Mouse (Mus musculus) v-Abl transformed pro-B cells (cell line): Measurements from ENCODE around the gene Mrps15.

ENCODE experiments used
- in situ Hi-C, 2 experiments: fragments of 400-800 bp; cut with MboI; formaldehyde crosslinking; loops; one replicate each; pipeline ENCODE4 v1.15.1; 2025; ENCODE audit not compliant: unreplicated experiment in 2 of 2

Mrps15 gene

GRCm38 (mm10) chr4:126068842-126069241, 22.1 kb downstream of the Mrps15 start:
- in situ Hi-C loops = no loop called here

GRCm38 (mm10) chr4:126077833-126078232, 31.1 kb downstream of the Mrps15 start:
- in situ Hi-C loops = loop anchor here in 1 of 2 experiments (25.0 kb wide), 1 partner anchor 184 kb away; the partner anchor contains the start of genes Map7d1 and Trappc3

GRCm38 (mm10) chr4:126079266-126079665, 32.5 kb downstream of the Mrps15 start:
- in situ Hi-C loops = loop anchor here in 1 of 2 experiments (25.0 kb wide), 1 partner anchor 183 kb away; the partner anchor contains the start of genes Map7d1 and Trappc3

- in situ Hi-C loops = loop anchor here (10.0 to 25.0 kb wide), 2 partner anchors 73 to 181 kb away; partner anchors contain the start of genes Map7d1 (in 1 of the 2) and Trappc3 (in 1 of the 2)
Measured at GRCm38 (mm10) chr4:126081601-126082000, 34.9 kb downstream of the Mrps15 start.

GRCm38 (mm10) chr4:126083021-126083420, 36.3 kb downstream of the Mrps15 start:
- in situ Hi-C loops = loop anchor here (10.0 to 25.0 kb wide), 2 partner anchors 72 to 179 kb away; partner anchors contain the start of genes Map7d1 (in 1 of the 2) and Trappc3 (in 1 of the 2)

GRCm38 (mm10) chr4:126084382-126084781, 37.7 kb downstream of the Mrps15 start:
- in situ Hi-C loops = loop anchor here (10.0 to 25.0 kb wide), 2 partner anchors 70 to 178 kb away; partner anchors contain the start of genes Map7d1 (in 1 of the 2) and Trappc3 (in 1 of the 2)

GRCm38 (mm10) chr4:126085996-126086576, 39.4 kb downstream of the Mrps15 start:
- in situ Hi-C loops = loop anchor here (5.0 to 25.0 kb wide), 5 partner anchors 41 to 221 kb away; partner anchors contain the start of genes Map7d1 (in 1 of the 2) and Trappc3 (in 1 of the 2)

GRCm38 (mm10) chr4:126090101-126090847, 43.5 kb downstream of the Mrps15 start:
- in situ Hi-C loops = loop anchor here in 1 of 2 experiments (25.0 kb wide), 1 partner anchor 172 kb away; the partner anchor contains the start of genes Map7d1 and Trappc3

- in situ Hi-C loops = loop anchor here in 1 of 2 experiments (25.0 kb wide), 1 partner anchor 172 kb away; the partner anchor contains the start of genes Map7d1 and Trappc3
Measured at GRCm38 (mm10) chr4:126090848-126091124, 44.1 kb downstream of the Mrps15 start.

GRCm38 (mm10) chr4:126091873-126092272, 45.1 kb downstream of the Mrps15 start:
- in situ Hi-C loops = loop anchor here in 1 of 2 experiments (25.0 kb wide), 1 partner anchor 170 kb away; the partner anchor contains the start of genes Map7d1 and Trappc3

- in situ Hi-C loops = loop anchor here in 1 of 2 experiments (25.0 kb wide), 1 partner anchor 166 kb away; the partner anchor contains the start of genes Map7d1 and Trappc3
Measured at GRCm38 (mm10) chr4:126095622-126096430, 49.1 kb downstream of the Mrps15 start.

- in situ Hi-C loops = loop anchor here in 1 of 2 experiments (25.0 kb wide), 1 partner anchor 166 kb away; the partner anchor contains the start of genes Map7d1 and Trappc3
Measured at GRCm38 (mm10) chr4:126096464-126097111, 49.9 kb downstream of the Mrps15 start, which contains the start of gene Lsm10. Gene Lsm10 (plus strand): TSS chr4:126096623.

- in situ Hi-C loops = loop anchor here in 1 of 2 experiments (25.0 kb wide), 1 partner anchor 165 kb away; the partner anchor contains the start of genes Map7d1 and Trappc3
Measured at GRCm38 (mm10) chr4:126097711-126098253, 51.1 kb downstream of the Mrps15 start.

GRCm38 (mm10) chr4:126099365-126099764, 52.6 kb downstream of the Mrps15 start:
- in situ Hi-C loops = loop anchor here in 1 of 2 experiments (25.0 kb wide), 1 partner anchor 163 kb away; the partner anchor contains the start of genes Map7d1 and Trappc3

- in situ Hi-C loops = no loop called here
Measured at GRCm38 (mm10) chr4:126100764-126101163, 54.0 kb downstream of the Mrps15 start.

- in situ Hi-C loops = no loop called here
Measured at GRCm38 (mm10) chr4:126102061-126102841, 55.5 kb downstream of the Mrps15 start.

- in situ Hi-C loops = no loop called here
Measured at GRCm38 (mm10) chr4:126103057-126103581, 56.4 kb downstream of the Mrps15 start.

- in situ Hi-C loops = no loop called here
Measured at GRCm38 (mm10) chr4:126103590-126104068, 56.9 kb downstream of the Mrps15 start, which contains the start of gene Stk40. Gene Stk40 (plus strand): TSS chr4:126103957.
